Mouse (Mus musculus): ENCODE results near the gene Srek1ip1. TPM values are rescaled to one million over a fixed set of nuclear protein-coding genes. Genes with fewer than 3 reads are reported as not detected.
A peak's percentile ranks its signal among the peaks of the same experiment; 100 is the strongest.

Srek1ip1 gene
- total and polyA plus RNA-seq, 3 experiments: 9.7 to 47.8 (median 29.0) TPM

GRCm38 (mm10) chr13:104805681-104806080 lies 13.4 kb downstream of the Srek1ip1 start:
- peaks cover 16 to 61% of the 10 kb centered on the region in 2 experiments for H3K36me3 ChIP-seq (replicated peaks in 1 of 2; ENCODE audit: control insufficient read depth in 1 of 2, insufficient read depth in 1 of 2, low read length in 1 of 2)
- H3K27me3 ChIP-seq (replicated peaks): no peaks in the 10 kb centered on the region
- H3K79me2 ChIP-seq (replicated peaks; ENCODE audit: control insufficient read depth, extremely low read depth, insufficient read depth, poor library complexity, severe bottlenecking): no peaks in the 10 kb centered on the region
- peak; percentile 67 for DNase-seq (ENCODE audit: extremely low read depth)
- no peak overlapping the region for H3K4me3 ChIP-seq (replicated peaks in 1 of 3; ENCODE audit: low read depth in 2 of 3, low read length in 2 of 3, poor library complexity in 1 of 3)
- TF ChIP-seq ZKSCAN1 (IDR thresholded peaks at IDR 0.05; ENCODE audit: borderline replicate concordance, low read depth, low read length) (no peak), CTCF (conservative IDR thresholded peaks at IDR 0.05 in 1 of 2, IDR thresholded peaks at IDR 0.05 in 1 of 2; ENCODE audit: low read depth in 2 of 2, low read length in 2 of 2) (peak; percentile 23 to 78; a peak in 2 of 4 replicates), BHLHE40 (IDR thresholded peaks at IDR 0.05; ENCODE audit: low read depth, low read length) (no peak), POLR2A (IDR thresholded peaks at IDR 0.05; ENCODE audit: low read depth, low read length) (no peak), SMC3 (IDR thresholded peaks at IDR 0.05; ENCODE audit: low read depth, low read length) (peak; percentile 77), RAD21 (IDR thresholded peaks at IDR 0.05; ENCODE audit: low read depth, low read length) (peak; percentile 80), NELFE (IDR thresholded peaks at IDR 0.05; ENCODE audit: low read depth, low read length) (no peak)
- in situ Hi-C loops (cut with MboI; ENCODE audit: low pct_ligation_motif_present, low pct_unique_long_range_greater_than_20kb, low sequenced_read_pairs): no loop called here
- H3K9ac ChIP-seq (ENCODE audit: insufficient read depth, low read depth): no peak overlapping the region
- H3K27ac ChIP-seq (ENCODE audit: insufficient read depth, low read depth): no peak overlapping the region
- no peaks in the 10 kb centered on the region for H3K4me1 ChIP-seq (ENCODE audit: control insufficient read depth in 1 of 2, insufficient read depth in 2 of 2)
- dilution Hi-C loops (cut with MboI; ENCODE audit: extremely low pct_ligation_motif_present, extremely low pct_unique_long_range_greater_than_20kb, low sequenced_read_pairs): no loop called here
- no peak overlapping the region for H3K4me2 ChIP-seq (ENCODE audit: insufficient read depth, low read depth, poor library complexity, severe bottlenecking)
- H3K9me3 ChIP-seq (replicated peaks; ENCODE audit: low read length): no peaks in the 10 kb centered on the region

- H3K4me1 ChIP-seq (ENCODE audit: control insufficient read depth in 1 of 2, insufficient read depth in 2 of 2): peaks cover 5 to 34% of the 10 kb centered on the region in 2 experiments; a peak in 3 of 4 replicates
- H3K36me3 ChIP-seq (replicated peaks in 1 of 2; ENCODE audit: control insufficient read depth in 1 of 2, insufficient read depth in 1 of 2, low read length in 1 of 2): peaks cover 3 to 31% of the 10 kb centered on the region in 2 experiments
- dilution Hi-C loops (cut with MboI; ENCODE audit: extremely low pct_ligation_motif_present, extremely low pct_unique_long_range_greater_than_20kb, low sequenced_read_pairs): no loop called here
- 0 out of 2 replicates have a peak overlapping the region, but pooled peaks have one; percentile 36 for H3K27ac ChIP-seq (ENCODE audit: insufficient read depth, low read depth)
- peaks cover 16% of the 10 kb centered on the region; the same call in 1 of the 2 replicates for H3K79me2 ChIP-seq (replicated peaks; ENCODE audit: control insufficient read depth, extremely low read depth, insufficient read depth, poor library complexity, severe bottlenecking)
- peak overlapping the region; percentile 60 to 91 (median 84) for H3K4me3 ChIP-seq (replicated peaks in 1 of 3; ENCODE audit: low read depth in 2 of 3, low read length in 2 of 3, poor library complexity in 1 of 3)
- no peak for DNase-seq (ENCODE audit: extremely low read depth)
- H3K4me2 ChIP-seq (ENCODE audit: insufficient read depth, low read depth, poor library complexity, severe bottlenecking): peak overlapping the region; percentile 81
- in situ Hi-C loops (cut with MboI; ENCODE audit: low pct_ligation_motif_present, low pct_unique_long_range_greater_than_20kb, low sequenced_read_pairs): no loop called here
- H3K27me3 ChIP-seq (replicated peaks): no peaks in the 10 kb centered on the region
- TF ChIP-seq ELF1 (IDR thresholded peaks at IDR 0.05; ENCODE audit: low read depth, low read length) (peak; percentile 29; the same call in 1 of the 2 replicates), BHLHE40 (IDR thresholded peaks at IDR 0.05; ENCODE audit: low read depth, low read length) (peak; percentile 70), CTCF (conservative IDR thresholded peaks at IDR 0.05 in 1 of 2, IDR thresholded peaks at IDR 0.05 in 1 of 2; ENCODE audit: low read depth in 2 of 2, low read length in 2 of 2) (peak in 1 of 2 experiments; percentile 26; a peak in 1 of 4 replicates), KAT2A (IDR thresholded peaks at IDR 0.05; ENCODE audit: insufficient replicate concordance, low read length) (no peak), MAFK (IDR thresholded peaks at IDR 0.05; ENCODE audit: insufficient replicate concordance, low read length) (no peak)
- no peaks in the 10 kb centered on the region for H3K9me3 ChIP-seq (replicated peaks; ENCODE audit: low read length)
- H3K9ac ChIP-seq (ENCODE audit: insufficient read depth, low read depth): peak overlapping the region; percentile 56
These were observed 24.0 kb downstream of the Srek1ip1 start for GRCm38 (mm10) chr13:104816270-104816634.

GRCm38 (mm10) chr13:104816635-104817571 lies 24.6 kb downstream of the Srek1ip1 start, which contains the start of gene Cwc27:
Cwc27 (minus strand) TSS chr13:104817142.
- H3K36me3 ChIP-seq (replicated peaks in 1 of 2; ENCODE audit: control insufficient read depth in 1 of 2, insufficient read depth in 1 of 2, low read length in 1 of 2): peaks cover 3 to 30% of the 10 kb centered on the region in 2 experiments
- dilution Hi-C loops (cut with MboI; ENCODE audit: extremely low pct_ligation_motif_present, extremely low pct_unique_long_range_greater_than_20kb, low sequenced_read_pairs): no loop called here
- in situ Hi-C loops (cut with MboI; ENCODE audit: low pct_ligation_motif_present, low pct_unique_long_range_greater_than_20kb, low sequenced_read_pairs): no loop called here
- TF ChIP-seq TCF12 (IDR thresholded peaks at IDR 0.05; ENCODE audit: low read depth, low read length) (peak; percentile 83), ELF1 (IDR thresholded peaks at IDR 0.05; ENCODE audit: low read depth, low read length) (peak; percentile 69), HCFC1 (IDR thresholded peaks at IDR 0.05; ENCODE audit: low read depth, low read length) (peak; percentile 88), USF2 (conservative IDR thresholded peaks at IDR 0.05; ENCODE audit: low read depth, low read length) (no peak), GABPA (IDR thresholded peaks at IDR 0.05; ENCODE audit: insufficient replicate concordance, low read depth, low read length) (no peak; the same call in 1 of the 2 replicates), MEF2A (IDR thresholded peaks at IDR 0.05; ENCODE audit: borderline replicate concordance, low read depth, low read length) (peak; percentile 58; the same call in 1 of the 2 replicates), SIN3A (IDR thresholded peaks at IDR 0.05; ENCODE audit: low read length) (peak; percentile 82; the same call in 1 of the 2 replicates), NRF1 (IDR thresholded peaks at IDR 0.05; ENCODE audit: low read depth, low read length) (peak; percentile 43; the same call in 1 of the 2 replicates), NELFE (IDR thresholded peaks at IDR 0.05; ENCODE audit: low read depth, low read length) (peak; percentile 32; the same call in 1 of the 2 replicates), MXI1 (IDR thresholded peaks at IDR 0.05; ENCODE audit: low read depth, low read length) (no peak), POLR2A (IDR thresholded peaks at IDR 0.05; ENCODE audit: low read depth, low read length) (peak; percentile 53), CHD2 (IDR thresholded peaks at IDR 0.05; ENCODE audit: low read length) (no peak), MAZ (IDR thresholded peaks at IDR 0.05; ENCODE audit: low read depth, low read length) (no peak; the same call in 1 of the 2 replicates), ETS1 (conservative IDR thresholded peaks at IDR 0.05; ENCODE audit: low read depth, low read length) (no peak), KAT2A (IDR thresholded peaks at IDR 0.05; ENCODE audit: insufficient replicate concordance, low read length) (peak; percentile 90; the same call in 1 of the 2 replicates)

More at GRCm38 (mm10) chr13:104816635-104817571, 24.6 kb downstream of the Srek1ip1 start, which contains the start of gene Cwc27:
- Histone ChIP-seq H3K27me3 (replicated peaks) (no peaks in the 10 kb centered on the region), H3K79me2 (replicated peaks; ENCODE audit: control insufficient read depth, extremely low read depth, insufficient read depth, poor library complexity, severe bottlenecking) (peaks cover 16% of the 10 kb centered on the region; the same call in 1 of the 2 replicates), H3K4me3 (replicated peaks in 1 of 3; ENCODE audit: low read depth in 2 of 3, low read length in 2 of 3, poor library complexity in 1 of 3) (peak within 1 kb of the TSS; percentile 60 to 91 (median 84)), H3K9me3 (replicated peaks; ENCODE audit: low read length) (no peaks in the 10 kb centered on the region), H3K9ac (ENCODE audit: insufficient read depth, low read depth) (peak within 1 kb of the TSS; percentile 56), H3K27ac (ENCODE audit: insufficient read depth, low read depth) (peak within 1 kb of the TSS; percentile 36), H3K4me2 (ENCODE audit: insufficient read depth, low read depth, poor library complexity, severe bottlenecking) (peak within 1 kb of the TSS; percentile 99), H3K4me1 (ENCODE audit: control insufficient read depth in 1 of 2, insufficient read depth in 2 of 2) (peaks cover 5 to 38% of the 10 kb centered on the region in 2 experiments; a peak in 3 of 4 replicates)
- DNase-seq (ENCODE audit: extremely low read depth): peak; percentile 78

Measured in CH12.LX (cell line).